Mouse (Mus musculus) stomach, embryonic 15.5 days (tissue): ENCODE results near the gene Irf7. TPM values are rescaled to one million over a fixed set of nuclear protein-coding genes. Genes with fewer than 3 reads are reported as not detected.

Source experiments
- ATAC-seq: fragments of 200-750 bp; cut with Nextera tagmentation; 2 replicates; pipeline ENCODE4 v1.8.0; 2017; ENCODE audit warnings: low read depth, moderate number of reproducible peaks, moderate TSS enrichment; ENCODE audit not compliant: insufficient read depth, low FRiP score
- H3K27ac ChIP-seq: fragments of 300-500 bp; sonication (generic); 2 replicates; pipeline ENCODE4 v1.5.1; 2015; ENCODE audit warnings: mild to moderate bottlenecking, inconsistent platforms
- H3K27me3 ChIP-seq: fragments of 300-500 bp; sonication (generic); replicated peaks from 2 replicates; pipeline ENCODE4 v1.6.1; 2015; ENCODE audit warnings: inconsistent platforms
- H3K36me3 ChIP-seq: fragments of 300-500 bp; sonication (generic); 2 replicates; pipeline ENCODE4 v1.6.1; 2015; ENCODE audit warnings: inconsistent platforms
- H3K4me1 ChIP-seq: fragments of 300-500 bp; sonication (generic); 2 replicates; pipeline ENCODE4 v1.6.1; 2015; ENCODE audit warnings: inconsistent platforms
- H3K4me2 ChIP-seq: fragments of 300-500 bp; sonication (generic); 2 replicates; pipeline ENCODE4 v1.6.1; 2015; ENCODE audit warnings: mild to moderate bottlenecking, inconsistent platforms
- H3K4me3 ChIP-seq: fragments of 300-500 bp; sonication (generic); replicated peaks from 2 replicates; pipeline ENCODE4 v1.5.1; 2015; ENCODE audit warnings: inconsistent platforms
- H3K9ac ChIP-seq: fragments of 300-500 bp; sonication (generic); 2 replicates; pipeline ENCODE4 v1.6.1; 2015; ENCODE audit warnings: inconsistent platforms
- H3K9me3 ChIP-seq: fragments of 300-500 bp; sonication (generic); 2 replicates; pipeline ENCODE4 v1.6.1; 2016; ENCODE audit warnings: inconsistent platforms
- WGBS: fragments of 180-500 bp; shearing (Covaris S2); methylation state at CpG from one replicate; pipeline ENCODE4 v1.1.7; 2015; 5-methylcytosine and 5-hydroxymethylcytosine counted together
- polyA plus RNA-seq: library from polyadenylated mRNA; unstranded; fragments of >200 nt; fragmentation: Nextera tagmentation; extraction: Ambion mirVana; gene quantifications from 2 replicates; pipeline ENCODE4 v1.2.1, GENCODE M21; 2015

Irf7 gene
- polyA plus RNA-seq, 1 experiment from 2014 or later, result 5.7 TPM

GRCm38 (mm10) chr7:141292583-141293388 lies 26.5 kb upstream of the Irf7 start:
- H3K36me3 ChIP-seq, result 0 out of 2 replicates have a peak, but pooled peaks cover 7% of the 10 kb centered on the region
- no peak overlapping the region for H3K9ac ChIP-seq
- peaks cover 24% of the 10 kb centered on the region for H3K4me1 ChIP-seq
- no peak for ATAC-seq
- peak overlapping the region; percentile 46; the same call in 1 of the 2 replicates for H3K4me3 ChIP-seq
- H3K27ac ChIP-seq, result no peak overlapping the region
- no peaks in the 10 kb centered on the region for H3K9me3 ChIP-seq
- peak overlapping the region; percentile 95 for H3K4me2 ChIP-seq
- peaks cover 45% of the 10 kb centered on the region for H3K27me3 ChIP-seq
- WGBS, result 52% methylated on average over 15 of the region's 15 CpGs

- peaks cover 45% of the 10 kb centered on the region for H3K27me3 ChIP-seq
- H3K27ac ChIP-seq, result no peak within 1 kb of the TSS
- peaks cover 24% of the 10 kb centered on the region for H3K4me1 ChIP-seq
- H3K36me3 ChIP-seq, result 0 out of 2 replicates have a peak, but pooled peaks cover 1% of the 10 kb centered on the region
- 4% methylated on average over 44 of the region's 46 CpGs for whole genome bisulfite sequencing
- peak within 1 kb of the TSS; percentile 95 for H3K4me2 ChIP-seq
- ATAC-seq, result peak; percentile 50; the same call in 1 of the 2 replicates
- peak within 1 kb of the TSS; percentile 29; the same call in 1 of the 2 replicates for H3K9ac ChIP-seq
- H3K9me3 ChIP-seq, result no peaks in the 10 kb centered on the region
- peak within 1 kb of the TSS; percentile 46 for H3K4me3 ChIP-seq
Measured at GRCm38 (mm10) chr7:141291921-141292582, 25.8 kb upstream of the Irf7 start, which contains the start of gene Drd4. Drd4 (plus strand) TSS chr7:141292006.

GRCm38 (mm10) chr7:141288042-141288441 lies 21.8 kb upstream of the Irf7 start:
- Histone ChIP-seq H3K4me2 (no peak overlapping the region), H3K9ac (no peak overlapping the region), H3K36me3 (no peaks in the 10 kb centered on the region), H3K9me3 (no peaks in the 10 kb centered on the region), H3K4me3 (no peak overlapping the region), H3K4me1 (peaks cover 10% of the 10 kb centered on the region), H3K27me3 (peaks cover 20% of the 10 kb centered on the region), H3K27ac (no peak overlapping the region)
- 66% methylated on average over 3 of the region's 3 CpGs for WGBS
- no peak for ATAC-seq

GRCm38 (mm10) chr7:141282756-141283155 lies 16.5 kb upstream of the Irf7 start:
- no peaks in the 10 kb centered on the region for H3K27me3 ChIP-seq
- peaks cover 9% of the 10 kb centered on the region for H3K4me1 ChIP-seq
- no peak overlapping the region for H3K9ac ChIP-seq
- WGBS, result 81% methylated on average over 4 of the region's 4 CpGs
- no peak overlapping the region for H3K4me3 ChIP-seq
- H3K27ac ChIP-seq, result no peak overlapping the region
- H3K36me3 ChIP-seq, result no peaks in the 10 kb centered on the region
- H3K4me2 ChIP-seq, result no peak overlapping the region
- no peaks in the 10 kb centered on the region for H3K9me3 ChIP-seq
- ATAC-seq, result no peak

- Histone ChIP-seq H3K9ac (no peak overlapping the region), H3K4me3 (no peak overlapping the region), H3K27me3 (no peaks in the 10 kb centered on the region), H3K4me1 (peaks cover 9% of the 10 kb centered on the region), H3K36me3 (no peaks in the 10 kb centered on the region), H3K4me2 (no peak overlapping the region), H3K9me3 (no peaks in the 10 kb centered on the region), H3K27ac (no peak overlapping the region)
- no peak for ATAC-seq
- WGBS, result 57% methylated on average over 6 of the region's 6 CpGs
Measured at GRCm38 (mm10) chr7:141281442-141281841, 15.2 kb upstream of the Irf7 start.

- no peaks in the 10 kb centered on the region for H3K36me3 ChIP-seq
- WGBS, result 5% methylated on average over 46 of the region's 46 CpGs
- H3K9me3 ChIP-seq, result no peaks in the 10 kb centered on the region
- peak within 1 kb of the TSS; percentile 46 for H3K4me3 ChIP-seq
- ATAC-seq, result 0 out of 2 replicates have a peak, but pooled peaks have one; percentile 21
- H3K9ac ChIP-seq, result peak within 1 kb of the TSS; percentile 29; the same call in 1 of the 2 replicates
- H3K27ac ChIP-seq, result no peak within 1 kb of the TSS
- no peaks in the 10 kb centered on the region for H3K27me3 ChIP-seq
- H3K4me1 ChIP-seq, result peaks cover 9% of the 10 kb centered on the region
- H3K4me2 ChIP-seq, result peak within 1 kb of the TSS; percentile 95
Measured at GRCm38 (mm10) chr7:141278766-141279590, 12.7 kb upstream of the Irf7 start, which contains the start of gene Sct. Sct (minus strand) TSS chr7:141279133.

- no peak overlapping the region for H3K27ac ChIP-seq
- H3K4me3 ChIP-seq, result no peak overlapping the region
- H3K4me2 ChIP-seq, result peak overlapping the region; percentile 95; the same call in 1 of the 2 replicates
- H3K27me3 ChIP-seq, result no peaks in the 10 kb centered on the region
- 78% methylated on average over 11 of the region's 11 CpGs for WGBS
- ATAC-seq, result 0 out of 2 replicates have a peak, but pooled peaks have one; percentile 23
- peaks cover 9% of the 10 kb centered on the region for H3K4me1 ChIP-seq
- H3K36me3 ChIP-seq, result no peaks in the 10 kb centered on the region
- H3K9me3 ChIP-seq, result no peaks in the 10 kb centered on the region
- no peak overlapping the region for H3K9ac ChIP-seq
Measured at GRCm38 (mm10) chr7:141277701-141278678, 11.7 kb upstream of the Irf7 start.

- Histone ChIP-seq H3K9ac (no peak within 1 kb of the TSS), H3K4me2 (no peak within 1 kb of the TSS)
- ATAC-seq, result no peak
Measured at GRCm38 (mm10) chr7:141276546-141276945, 10.3 kb upstream of the Irf7 start, which contains the start of gene Cdhr5. Cdhr5 (minus strand) TSS chr7:141276786.

GRCm38 (mm10) chr7:141275356-141275755 lies 9.1 kb upstream of the Irf7 start:
- Histone ChIP-seq H3K27me3 (no peaks in the 10 kb centered on the region), H3K4me3 (no peak overlapping the region), H3K4me2 (no peak overlapping the region), H3K27ac (no peak overlapping the region), H3K9ac (no peak overlapping the region), H3K36me3 (no peaks in the 10 kb centered on the region), H3K4me1 (peaks cover 9% of the 10 kb centered on the region), H3K9me3 (no peaks in the 10 kb centered on the region)
- 81% methylated on average over 9 of the region's 9 CpGs for WGBS
- ATAC-seq, result no peak

More at GRCm38 (mm10) chr7:141276546-141276945, 10.3 kb upstream of the Irf7 start, which contains the start of gene Cdhr5:
- WGBS, result 57% methylated on average over 11 of the region's 11 CpGs
- Histone ChIP-seq H3K36me3 (no peaks in the 10 kb centered on the region), H3K27me3 (no peaks in the 10 kb centered on the region), H3K4me1 (peaks cover 9% of the 10 kb centered on the region), H3K4me3 (no peak within 1 kb of the TSS), H3K27ac (no peak within 1 kb of the TSS), H3K9me3 (no peaks in the 10 kb centered on the region)

GRCm38 (mm10) chr7:141270631-141271030 lies 4.3 kb upstream of the Irf7 start:
- Histone ChIP-seq H3K27me3 (no peaks in the 10 kb centered on the region), H3K36me3 (no peaks in the 10 kb centered on the region), H3K4me3 (no peak overlapping the region), H3K4me1 (peaks cover 3% of the 10 kb centered on the region; the same call in 1 of the 2 replicates), H3K9ac (no peak overlapping the region), H3K4me2 (no peak overlapping the region), H3K9me3 (no peaks in the 10 kb centered on the region), H3K27ac (no peak overlapping the region)
- 85% methylated on average over 3 of the region's 3 CpGs for WGBS
- ATAC-seq, result no peak
